Mouse (Mus musculus) cerebellum, adult 2 months (tissue): ENCODE measurements around the gene Cse1l.

Source experiments
- CTCF ChIP-seq: fragments of 200-500 bp; IDR thresholded peaks from 2 replicates; pipeline ENCODE4 v1.5.1; 2011; ENCODE audit warnings: low read depth, mild to moderate bottlenecking, control low read depth, low read length, moderate library complexity, borderline replicate concordance; ENCODE audit not compliant: insufficient read depth
- POLR2A ChIP-seq: fragments of 200-500 bp; IDR thresholded peaks from 2 replicates; pipeline ENCODE4 v1.6.1; 2011; ENCODE audit warnings: low read length, control low read depth, borderline replicate concordance; ENCODE audit not compliant: insufficient read depth

DNA sequence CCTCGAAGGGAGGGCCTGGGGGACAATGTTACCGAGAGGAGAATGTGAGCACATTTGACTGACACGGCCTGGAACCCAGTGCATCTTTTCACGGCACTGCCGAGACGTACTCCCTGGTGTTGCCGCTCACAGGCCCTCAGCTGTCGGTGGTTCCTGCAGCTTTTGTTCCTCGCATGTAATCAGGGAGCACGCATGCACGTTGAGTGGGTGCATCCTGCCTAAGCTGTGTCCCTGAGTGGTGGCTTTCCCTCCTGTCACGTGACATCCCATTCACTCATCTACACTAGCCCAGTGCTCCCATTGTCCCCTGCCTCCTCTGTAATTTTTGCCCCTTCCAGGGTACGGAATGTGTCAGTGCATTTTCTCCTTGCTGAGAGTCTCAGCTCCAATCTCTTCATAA lies 9.5 kb upstream of the Cse1l start:
- TF ChIP-seq CTCF (no peak), POLR2A (no peak)
